Mouse (Mus musculus) intestine, embryonic 14.5 days (tissue): ENCODE measurements at regions not wholly inside any gene's neighbourhood (a gene's known extent, or its start where the extent isn't known, plus 50 kb on each side); places are given as distances from the start of the nearest gene placed in this dataset.

Experiments used
- ATAC-seq: fragments of 200-750 bp; cut with Nextera tagmentation; replicated peaks from 2 replicates; pipeline ENCODE4 v1.8.0; 2017; ENCODE audit warnings: low read depth, moderate number of reproducible peaks, moderate TSS enrichment, moderate library complexity; ENCODE audit not compliant: low FRiP score, low TSS enrichment
- DNase-seq: peaks from one replicate; pipeline ENCODE4 v3.0.0-alpha.2; 2018; ENCODE audit warnings: low spot score
- H3K27ac ChIP-seq: fragments of 300-500 bp; sonication (generic); 2 replicates; pipeline ENCODE4 v1.5.1; 2014; ENCODE audit warnings: low read depth, mild to moderate bottlenecking, control low read depth
- H3K27me3 ChIP-seq: fragments of 300-500 bp; sonication (generic); replicated peaks from 2 replicates; pipeline ENCODE4 v1.6.1; 2014; ENCODE audit warnings: low read length, control low read depth; ENCODE audit not compliant: control insufficient read depth, insufficient read depth
- H3K36me3 ChIP-seq: fragments of 300-500 bp; sonication (generic); 2 replicates; pipeline ENCODE4 v1.6.1; 2014; ENCODE audit warnings: low read length, control low read depth; ENCODE audit not compliant: control insufficient read depth, insufficient read depth
- H3K4me1 ChIP-seq: fragments of 300-500 bp; sonication (generic); replicated peaks from 2 replicates; pipeline ENCODE4 v1.6.1; 2014; ENCODE audit warnings: low read length, control low read depth, mixed read lengths; ENCODE audit not compliant: control insufficient read depth, insufficient read depth
- H3K4me2 ChIP-seq: fragments of 300-500 bp; sonication (generic); 2 replicates; pipeline ENCODE4 v1.6.1; 2014; ENCODE audit warnings: low read length
- H3K4me3 ChIP-seq: fragments of 300-500 bp; sonication (generic); 2 replicates; pipeline ENCODE4 v1.5.1; 2014; ENCODE audit warnings: low read depth, low read length, control low read depth, mixed read lengths
- H3K9ac ChIP-seq: fragments of 300-500 bp; sonication (generic); 2 replicates; pipeline ENCODE4 v1.6.1; 2014; ENCODE audit warnings: mild to moderate bottlenecking, low read length
- H3K9me3 ChIP-seq: fragments of 300-500 bp; sonication (generic); 2 replicates; pipeline ENCODE4 v1.6.1; 2016; ENCODE audit warnings: low read length, control low read depth; ENCODE audit not compliant: control insufficient read depth
- WGBS: fragments of 180-500 bp; shearing (Covaris S2); extraction: QIAGEN DNeasy Blood & Tissue Kit; methylation state at CpG from one replicate; pipeline ENCODE4 v1.1.7; 2014; 5-methylcytosine and 5-hydroxymethylcytosine counted together

- no peak overlapping the region for H3K27ac ChIP-seq
- DNase-seq (no peak), ATAC-seq (no peak)
- 0 out of 2 replicates have a peak, but pooled peaks cover 3% of the 10 kb centered on the region for H3K27me3 ChIP-seq
- H3K4me1 ChIP-seq: no peaks in the 10 kb centered on the region
- no peaks in the 10 kb centered on the region for H3K9me3 ChIP-seq
- 50% methylated on average over 4 of the region's 4 CpGs for WGBS
- no peak overlapping the region for H3K9ac ChIP-seq
- H3K4me2 ChIP-seq: no peak overlapping the region
- H3K36me3 ChIP-seq: no peaks in the 10 kb centered on the region
- H3K4me3 ChIP-seq: no peak overlapping the region
These were observed 167.3 kb upstream of the Bcor start for GRCm38 (mm10) chrX:12327464-12327863.

GRCm38 (mm10) chrX:12340561-12340960 is 180.4 kb upstream of the Bcor start:
- Histone ChIP-seq H3K4me3 (no peak overlapping the region), H3K9ac (no peak overlapping the region), H3K27ac (no peak overlapping the region), H3K27me3 (no peaks in the 10 kb centered on the region), H3K36me3 (no peaks in the 10 kb centered on the region), H3K4me2 (no peak overlapping the region), H3K4me1 (no peaks in the 10 kb centered on the region), H3K9me3 (no peaks in the 10 kb centered on the region)
- ATAC-seq: no peak
- WGBS: 81% methylated on average over 9 of the region's 9 CpGs
- DNase-seq: no peak

- ATAC-seq (no peak), DNase-seq (no peak)
- WGBS: 52% methylated on average over 5 of the region's 5 CpGs
- Histone ChIP-seq H3K9ac (no peak overlapping the region), H3K4me1 (no peaks in the 10 kb centered on the region), H3K36me3 (no peaks in the 10 kb centered on the region), H3K27ac (no peak overlapping the region), H3K4me2 (no peak overlapping the region), H3K27me3 (no peaks in the 10 kb centered on the region), H3K4me3 (no peak overlapping the region), H3K9me3 (no peaks in the 10 kb centered on the region)
These were observed 181.3 kb upstream of the Bcor start for GRCm38 (mm10) chrX:12341356-12341965.

- no peak for DNase-seq
- no peak overlapping the region for H3K27ac ChIP-seq
- no peaks in the 10 kb centered on the region for H3K27me3 ChIP-seq
- H3K4me1 ChIP-seq: no peaks in the 10 kb centered on the region
- H3K9ac ChIP-seq: no peak overlapping the region
- no peak overlapping the region for H3K4me2 ChIP-seq
- H3K4me3 ChIP-seq: no peak overlapping the region
- H3K36me3 ChIP-seq: no peaks in the 10 kb centered on the region
- ATAC-seq: no peak
- 73% methylated on average over 12 of the region's 12 CpGs for WGBS
- H3K9me3 ChIP-seq: no peaks in the 10 kb centered on the region
These were observed 184.8 kb upstream of the Bcor start for GRCm38 (mm10) chrX:12344805-12345555.

GRCm38 (mm10) chrX:12346856-12347255 is 186.7 kb upstream of the Bcor start:
- H3K36me3 ChIP-seq: no peaks in the 10 kb centered on the region
- H3K27ac ChIP-seq: no peak overlapping the region
- no peak overlapping the region for H3K9ac ChIP-seq
- WGBS: 69% methylated on average over 3 of the region's 3 CpGs
- H3K27me3 ChIP-seq: no peaks in the 10 kb centered on the region
- DNase-seq (no peak), ATAC-seq (no peak)
- no peaks in the 10 kb centered on the region for H3K9me3 ChIP-seq
- no peaks in the 10 kb centered on the region for H3K4me1 ChIP-seq
- no peak overlapping the region for H3K4me2 ChIP-seq
- no peak overlapping the region for H3K4me3 ChIP-seq

- Histone ChIP-seq H3K36me3 (no peaks in the 10 kb centered on the region), H3K4me3 (no peak overlapping the region), H3K4me1 (no peaks in the 10 kb centered on the region), H3K4me2 (no peak overlapping the region), H3K9ac (no peak overlapping the region), H3K27me3 (no peaks in the 10 kb centered on the region), H3K27ac (no peak overlapping the region), H3K9me3 (no peaks in the 10 kb centered on the region)
- 62% methylated on average over 8 of the region's 8 CpGs for WGBS
- ATAC-seq (no peak), DNase-seq (no peak)
These were observed 188.0 kb upstream of the Bcor start for GRCm38 (mm10) chrX:12348117-12348516.

GRCm38 (mm10) chrX:12354875-12355274 is 194.7 kb upstream of the Bcor start:
- Histone ChIP-seq H3K9ac (no peak overlapping the region), H3K36me3 (no peaks in the 10 kb centered on the region), H3K4me1 (no peaks in the 10 kb centered on the region), H3K4me3 (no peak overlapping the region), H3K27me3 (no peaks in the 10 kb centered on the region), H3K9me3 (no peaks in the 10 kb centered on the region), H3K27ac (no peak overlapping the region), H3K4me2 (no peak overlapping the region)
- no peak for DNase-seq
- ATAC-seq: no peak
- WGBS: 100% methylated on average over 2 of the region's 2 CpGs

- WGBS: 60% methylated on average over 1 of the region's 1 CpGs
- H3K9ac ChIP-seq: no peak overlapping the region
- H3K27me3 ChIP-seq: no peaks in the 10 kb centered on the region
- H3K4me3 ChIP-seq: no peak overlapping the region
- no peaks in the 10 kb centered on the region for H3K9me3 ChIP-seq
- DNase-seq (no peak), ATAC-seq (no peak)
- H3K27ac ChIP-seq: no peak overlapping the region
- no peaks in the 10 kb centered on the region for H3K4me1 ChIP-seq
- H3K36me3 ChIP-seq: no peaks in the 10 kb centered on the region
- H3K4me2 ChIP-seq: no peak overlapping the region
These were observed 197.9 kb upstream of the Bcor start for GRCm38 (mm10) chrX:12358026-12358425.
